Mouse (Mus musculus) embryonic fibroblast, embryonic 13.5 days (primary cell): Measurements from ENCODE around the gene Pdzrn4. TPM values are rescaled to one million over a fixed set of nuclear protein-coding genes. Genes with fewer than 3 reads are reported as not detected.
A peak's percentile ranks its signal among the peaks of the same experiment; 100 is the strongest.
"Not testable (repeated sequence)": the region's sequence is repeated elsewhere in the genome, so short reads cannot be mapped to it uniquely, and the experiment has no call there.

Source experiments
- H3K27ac ChIP-seq: 2 replicates; pipeline ENCODE4 v1.5.1; 2012; ENCODE audit warnings: low read length, control low read depth, inconsistent platforms; ENCODE audit not compliant: insufficient read depth
- H3K4me1 ChIP-seq: 2 replicates; pipeline ENCODE4 v1.6.1; 2011; ENCODE audit warnings: low read length; ENCODE audit not compliant: control insufficient read depth, insufficient read depth
- H3K4me3 ChIP-seq: 2 replicates; pipeline ENCODE4 v1.5.1; 2011; ENCODE audit warnings: mild to moderate bottlenecking, control low read depth, low read length; ENCODE audit not compliant: insufficient read depth
- CTCF ChIP-seq: IDR thresholded peaks from 2 replicates; pipeline ENCODE4 v1.5.1; 2011; ENCODE audit warnings: mild to moderate bottlenecking, control low read depth, low read length, moderate library complexity, borderline replicate concordance; ENCODE audit not compliant: insufficient read depth
- POLR2A ChIP-seq: IDR thresholded peaks from 2 replicates; pipeline ENCODE4 v1.6.1; 2011; ENCODE audit warnings: low read depth, mild to moderate bottlenecking, control low read depth, low read length, moderate library complexity
- polyA plus RNA-seq: library from polyadenylated mRNA; stranded (reverse); fragments of >200 nt; gene quantifications from 2 replicates; pipeline ENCODE4 v1.2.4, GENCODE M21; 2011; ENCODE audit warnings: low read depth; ENCODE audit not compliant: missing spikeins, insufficient read length

Pdzrn4 gene
- 0.43 and 0.76 TPM in 2 replicates for polyA plus RNA-seq

GRCm38 (mm10) chr15:92396770-92397608 lies at the start of gene Pdzrn4:
Gene Pdzrn4, plus strand, starts transcription at chr15:92396881.
- TF ChIP-seq CTCF (no peak), POLR2A (no peak)
- Histone ChIP-seq H3K4me3 (peak within 1 kb of the TSS; percentile 23), H3K27ac (no peak within 1 kb of the TSS), H3K4me1 (no peaks in the 10 kb centered on the region)

GRCm38 (mm10) chr15:92347426-92347825 lies 49.3 kb upstream of the Pdzrn4 start:
- TF ChIP-seq CTCF (no peak), POLR2A (no peak)
- Histone ChIP-seq H3K4me3 (no peak overlapping the region), H3K27ac (no peak overlapping the region), H3K4me1 (no peaks in the 10 kb centered on the region)

GRCm38 (mm10) chr15:92347902-92348301 lies 48.8 kb upstream of the Pdzrn4 start:
- no peak overlapping the region for H3K27ac ChIP-seq
- TF ChIP-seq CTCF (no peak), POLR2A (no peak)
- no peaks in the 10 kb centered on the region for H3K4me1 ChIP-seq
- no peak overlapping the region for H3K4me3 ChIP-seq

GRCm38 (mm10) chr15:92348453-92348852 lies 48.2 kb upstream of the Pdzrn4 start:
- H3K27ac ChIP-seq, H3K4me1 ChIP-seq, H3K4me3 ChIP-seq: not testable (repeated sequence)

DNA sequence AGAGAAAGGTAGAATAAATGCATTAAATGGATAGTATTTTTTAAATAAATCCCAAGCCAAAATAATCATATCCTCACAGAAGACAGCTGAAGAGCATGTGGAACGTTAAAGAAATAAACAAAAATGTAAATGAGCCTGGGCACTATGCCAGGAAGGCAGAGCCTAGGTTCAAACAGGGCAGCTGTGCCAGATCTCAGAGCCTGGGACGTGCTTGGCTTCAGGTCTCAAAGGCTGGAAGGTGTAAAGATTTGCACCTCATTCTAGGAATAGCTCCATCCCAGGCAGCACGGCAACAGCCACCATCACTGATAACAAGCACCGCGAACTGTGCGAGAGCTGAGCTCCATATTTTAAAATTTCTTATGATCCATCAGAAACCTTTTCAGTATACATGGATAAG lies 32.5 kb upstream of the Pdzrn4 start:
- no peak overlapping the region for H3K4me3 ChIP-seq
- H3K4me1 ChIP-seq, result no peaks in the 10 kb centered on the region
- no peak overlapping the region for H3K27ac ChIP-seq
- TF ChIP-seq CTCF (no peak), POLR2A (no peak)

- Histone ChIP-seq H3K4me1 (no peaks in the 10 kb centered on the region), H3K27ac (no peak overlapping the region), H3K4me3 (no peak overlapping the region)
- no peak for TF ChIP-seq POLR2A
- no peak for TF ChIP-seq CTCF
Observed at GRCm38 (mm10) chr15:92364592-92364991, 32.1 kb upstream of the Pdzrn4 start.

GRCm38 (mm10) chr15:92394811-92395210 lies 1.9 kb upstream of the Pdzrn4 start:
- Histone ChIP-seq H3K4me1 (no peaks in the 10 kb centered on the region), H3K27ac (no peak overlapping the region), H3K4me3 (no peak overlapping the region)
- TF ChIP-seq CTCF (no peak), POLR2A (no peak)

DNA sequence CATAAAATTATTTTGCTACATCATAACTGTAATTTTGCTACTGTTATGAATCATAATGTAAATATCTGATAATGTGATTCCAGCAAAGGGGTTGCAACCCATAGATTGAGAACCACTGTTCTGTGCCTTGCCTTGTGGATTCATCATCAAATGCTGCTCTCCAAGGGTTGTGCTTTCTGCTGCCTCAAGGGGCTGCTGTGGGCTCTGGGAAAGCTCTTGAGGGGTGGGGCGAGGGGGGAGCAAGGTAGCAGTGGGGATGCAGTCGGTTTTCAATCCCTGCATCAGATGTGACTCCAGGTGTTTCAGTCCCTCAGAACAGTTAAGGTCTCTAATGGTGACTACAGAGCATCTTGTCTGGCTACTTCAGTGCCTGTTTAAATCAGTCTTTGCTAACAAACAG lies 2.1 kb downstream of the Pdzrn4 start:
- Histone ChIP-seq H3K4me3 (no peak overlapping the region), H3K27ac (no peak overlapping the region), H3K4me1 (no peaks in the 10 kb centered on the region)
- TF ChIP-seq CTCF, result no peak
- no peak for TF ChIP-seq POLR2A

DNA sequence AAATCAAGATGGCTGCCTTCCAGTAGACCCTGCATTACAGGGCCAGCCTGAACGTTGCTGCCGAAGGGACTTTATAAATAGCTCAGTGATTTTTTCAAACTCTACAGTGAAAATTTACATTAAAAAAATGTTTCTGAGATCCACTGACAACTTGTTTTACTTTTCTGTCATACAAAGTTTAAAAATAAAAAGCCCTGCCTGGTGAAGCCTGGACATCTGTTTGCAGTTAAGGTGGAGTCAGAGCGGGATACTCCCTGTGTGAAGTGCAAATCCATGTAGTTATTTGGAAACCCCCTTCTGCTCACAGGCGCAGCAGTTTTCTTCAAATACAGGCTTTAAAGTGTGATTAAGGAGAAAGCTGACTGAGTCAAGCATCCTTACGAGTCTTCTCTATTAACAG lies 2.6 kb downstream of the Pdzrn4 start:
- H3K4me3 ChIP-seq, result no peak overlapping the region
- no peak overlapping the region for H3K27ac ChIP-seq
- TF ChIP-seq CTCF (no peak), POLR2A (no peak)
- no peaks in the 10 kb centered on the region for H3K4me1 ChIP-seq

GRCm38 (mm10) chr15:92401554-92401953 lies 4.9 kb downstream of the Pdzrn4 start:
- H3K4me3 ChIP-seq, result no peak overlapping the region
- H3K27ac ChIP-seq, result no peak overlapping the region
- no peaks in the 10 kb centered on the region for H3K4me1 ChIP-seq
- no peak for TF ChIP-seq CTCF
- no peak for TF ChIP-seq POLR2A

DNA sequence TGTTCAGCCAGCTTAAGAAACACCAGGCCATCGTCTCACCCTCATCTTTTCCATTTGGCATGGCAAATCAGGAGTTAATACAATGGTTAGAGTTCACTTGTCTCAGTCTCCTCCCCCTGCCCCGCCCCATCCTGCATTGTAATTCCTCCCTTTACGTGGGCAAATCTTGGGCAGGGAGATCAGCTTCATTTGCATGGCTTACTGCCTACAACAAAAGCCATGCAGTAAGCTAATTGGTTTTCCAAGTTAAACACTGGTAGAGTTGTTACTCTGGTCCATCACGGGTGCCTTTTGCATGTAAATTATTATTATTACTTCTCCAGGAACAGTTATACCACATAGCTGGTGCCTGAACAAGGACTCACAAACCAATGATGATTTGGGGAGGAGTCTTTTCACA lies 18.6 kb downstream of the Pdzrn4 start:
- TF ChIP-seq CTCF, result no peak
- no peak for TF ChIP-seq POLR2A
- Histone ChIP-seq H3K4me3 (no peak overlapping the region), H3K4me1 (no peaks in the 10 kb centered on the region), H3K27ac (no peak overlapping the region)
